Mouse (Mus musculus): ENCODE measurements around the gene Gm48551. TPM values are rescaled to one million over a fixed set of nuclear protein-coding genes. Genes with fewer than 3 reads are reported as not detected.

Gm48551 gene
- polyA plus RNA-seq, 1 experiment from 2014 or later, result 2.6 TPM

GRCm38 (mm10) chr10:81389801-81390677, 5.8 kb downstream of the Gm48551 start:
- Histone ChIP-seq H3K9ac (ENCODE audit: low read length) (peak overlapping the region; percentile 1; the same call in 1 of the 2 replicates), H3K27me3 (ENCODE audit: control insufficient read depth, insufficient read depth, low read length) (no peaks in the 10 kb centered on the region), H3K4me2 (ENCODE audit: low read depth, low read length) (no peak overlapping the region), H3K36me3 (ENCODE audit: control insufficient read depth, insufficient read depth) (peaks cover 25% of the 10 kb centered on the region), H3K9me3 (replicated peaks; ENCODE audit: control insufficient read depth, low read length) (no peaks in the 10 kb centered on the region), H3K4me1 (ENCODE audit: control insufficient read depth, insufficient read depth, low read length) (peaks cover 20% of the 10 kb centered on the region), H3K4me3 (ENCODE audit: low read length) (no peak overlapping the region), H3K27ac (ENCODE audit: low read length) (no peak overlapping the region)
- peak; percentile 68 for ATAC-seq (replicated peaks; ENCODE audit: extremely low read depth, insufficient read depth, low FRiP score)
- WGBS, result 55% methylated on average over 23 of the region's 23 CpGs

GRCm38 (mm10) chr10:81390678-81390965, 6.4 kb downstream of the Gm48551 start:
- ATAC-seq (replicated peaks; ENCODE audit: extremely low read depth, insufficient read depth, low FRiP score), result no peak
- Histone ChIP-seq H3K9ac (ENCODE audit: low read length) (no peak overlapping the region), H3K4me2 (ENCODE audit: low read depth, low read length) (no peak overlapping the region), H3K36me3 (ENCODE audit: control insufficient read depth, insufficient read depth) (peaks cover 25% of the 10 kb centered on the region), H3K4me1 (ENCODE audit: control insufficient read depth, insufficient read depth, low read length) (peaks cover 14% of the 10 kb centered on the region), H3K27me3 (ENCODE audit: control insufficient read depth, insufficient read depth, low read length) (no peaks in the 10 kb centered on the region), H3K4me3 (ENCODE audit: low read length) (no peak overlapping the region), H3K27ac (ENCODE audit: low read length) (no peak overlapping the region), H3K9me3 (replicated peaks; ENCODE audit: control insufficient read depth, low read length) (no peaks in the 10 kb centered on the region)
- WGBS, result 90% methylated on average over 13 of the region's 13 CpGs

DNA sequence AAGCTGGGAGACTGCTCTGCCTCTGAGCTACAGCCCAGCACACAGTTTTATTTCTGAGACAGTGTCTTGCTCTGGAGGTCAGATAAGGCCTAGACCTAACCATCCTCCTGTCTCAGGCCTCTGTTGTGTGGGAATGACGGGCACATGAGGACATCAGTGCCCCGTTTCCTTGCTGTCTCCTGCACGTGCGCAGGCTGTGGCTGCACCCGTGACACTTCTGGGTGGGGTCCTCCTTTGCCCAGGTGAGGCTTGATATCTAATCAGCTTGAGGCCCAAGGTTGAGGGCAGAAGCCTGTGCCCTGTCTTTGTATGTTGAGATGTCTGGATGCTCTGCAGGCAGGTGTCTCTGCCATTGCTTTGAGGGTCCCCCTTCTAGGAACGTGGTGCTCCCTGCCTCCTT, 8.0 kb downstream of the Gm48551 start:
- WGBS, result 81% methylated on average over 6 of the region's 6 CpGs

DNA sequence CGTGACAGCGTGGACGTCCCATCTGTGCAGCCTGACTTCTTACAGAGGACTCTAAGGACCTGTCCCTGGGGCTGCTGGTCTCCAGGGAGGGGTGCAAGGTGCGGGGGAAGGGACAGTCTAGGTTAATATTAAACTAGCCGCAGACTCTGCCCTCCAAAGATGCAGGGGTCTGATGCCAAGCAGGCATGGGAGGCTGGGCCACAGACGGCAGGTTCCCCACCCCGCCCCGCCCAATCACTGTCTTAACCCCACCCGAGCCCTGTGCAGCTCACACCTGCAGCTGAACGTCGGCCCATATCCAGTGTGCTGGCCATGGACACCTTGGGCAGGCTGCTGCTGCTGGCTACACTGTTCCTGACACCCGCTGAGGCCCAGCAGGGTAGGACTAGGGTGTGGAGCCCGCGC, 8.5 kb downstream of the Gm48551 start, which contains the start of gene Smim24:
Smim24 (plus strand) TSS at position 271 of the 405 bp plus-strand sequence.
- Histone ChIP-seq H3K9ac (ENCODE audit: low read length) (peak within 1 kb of the TSS; percentile 69), H3K4me1 (ENCODE audit: control insufficient read depth, insufficient read depth, low read length) (peaks cover 13% of the 10 kb centered on the region), H3K36me3 (ENCODE audit: control insufficient read depth, insufficient read depth) (peaks cover 5% of the 10 kb centered on the region), H3K27me3 (ENCODE audit: control insufficient read depth, insufficient read depth, low read length) (no peaks in the 10 kb centered on the region), H3K4me3 (ENCODE audit: low read length) (peak within 1 kb of the TSS; percentile 46), H3K9me3 (replicated peaks; ENCODE audit: control insufficient read depth, low read length) (no peaks in the 10 kb centered on the region), H3K27ac (ENCODE audit: low read length) (peak within 1 kb of the TSS; percentile 49), H3K4me2 (ENCODE audit: low read depth, low read length) (peak within 1 kb of the TSS; percentile 74)
- 56% methylated on average over 14 of the region's 14 CpGs for WGBS
- ATAC-seq (replicated peaks; ENCODE audit: extremely low read depth, insufficient read depth, low FRiP score), result no peak

More for the DNA sequence above, 8.0 kb downstream of the Gm48551 start:
- no peak for ATAC-seq (replicated peaks; ENCODE audit: extremely low read depth, insufficient read depth, low FRiP score)
- Histone ChIP-seq H3K4me2 (ENCODE audit: low read depth, low read length) (no peak overlapping the region), H3K9ac (ENCODE audit: low read length) (no peak overlapping the region), H3K36me3 (ENCODE audit: control insufficient read depth, insufficient read depth) (peaks cover 10% of the 10 kb centered on the region), H3K4me3 (ENCODE audit: low read length) (no peak overlapping the region), H3K4me1 (ENCODE audit: control insufficient read depth, insufficient read depth, low read length) (peaks cover 13% of the 10 kb centered on the region), H3K9me3 (replicated peaks; ENCODE audit: control insufficient read depth, low read length) (no peaks in the 10 kb centered on the region), H3K27ac (ENCODE audit: low read length) (no peak overlapping the region), H3K27me3 (ENCODE audit: control insufficient read depth, insufficient read depth, low read length) (no peaks in the 10 kb centered on the region)

DNA sequence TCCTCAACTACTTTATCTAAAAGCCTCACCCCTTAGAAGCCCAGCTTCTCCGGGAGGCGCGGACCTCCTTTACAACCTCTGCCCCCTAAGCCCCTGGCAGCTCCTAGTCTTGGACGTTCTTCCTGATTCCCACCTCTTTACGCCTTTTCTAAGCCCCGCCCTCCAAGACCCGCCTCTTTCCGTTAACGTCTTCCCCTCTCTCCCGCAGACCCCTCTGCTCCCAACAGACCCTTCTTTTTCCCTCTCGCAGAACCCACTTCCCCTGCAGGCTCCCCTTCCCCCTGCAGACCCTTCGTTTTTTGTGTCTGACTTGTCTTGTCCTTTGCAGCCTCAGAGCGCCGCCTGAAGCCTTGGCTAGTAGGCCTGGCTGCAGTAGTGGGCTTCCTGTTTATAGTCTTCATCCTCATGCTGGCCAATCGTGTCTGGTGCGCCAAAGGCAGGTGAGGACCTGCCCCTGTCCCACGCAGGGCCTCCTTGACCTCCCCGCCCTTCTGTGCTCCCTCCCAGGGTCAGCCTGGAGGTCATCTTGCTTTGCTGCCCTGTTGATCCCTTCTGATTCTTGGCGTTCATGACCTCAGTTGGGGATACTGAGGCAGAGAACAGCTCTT, 9.3 kb downstream of the Gm48551 start:
- no peaks in the 10 kb centered on the region for H3K9me3 ChIP-seq (replicated peaks; ENCODE audit: control insufficient read depth, low read length)
- H3K27me3 ChIP-seq (ENCODE audit: control insufficient read depth, insufficient read depth, low read length), result no peaks in the 10 kb centered on the region
- peak overlapping the region; percentile 46 for H3K4me3 ChIP-seq (ENCODE audit: low read length)
- ATAC-seq (replicated peaks; ENCODE audit: extremely low read depth, insufficient read depth, low FRiP score), result no peak
- H3K27ac ChIP-seq (ENCODE audit: low read length), result peak overlapping the region; percentile 49
- H3K4me1 ChIP-seq (ENCODE audit: control insufficient read depth, insufficient read depth, low read length), result peaks cover 13% of the 10 kb centered on the region
- WGBS, result 7% methylated on average over 19 of the region's 19 CpGs
- H3K4me2 ChIP-seq (ENCODE audit: low read depth, low read length), result peak overlapping the region; percentile 74
- peak overlapping the region; percentile 69 for H3K9ac ChIP-seq (ENCODE audit: low read length)
- 0 out of 2 replicates have a peak, but pooled peaks cover 3% of the 10 kb centered on the region for H3K36me3 ChIP-seq (ENCODE audit: control insufficient read depth, insufficient read depth)

GRCm38 (mm10) chr10:81395127-81395526, 10.9 kb downstream of the Gm48551 start:
- no peak for ATAC-seq (replicated peaks; ENCODE audit: extremely low read depth, insufficient read depth, low FRiP score)
- Histone ChIP-seq H3K9ac (ENCODE audit: low read length) (no peak overlapping the region), H3K9me3 (replicated peaks; ENCODE audit: control insufficient read depth, low read length) (no peaks in the 10 kb centered on the region), H3K4me1 (ENCODE audit: control insufficient read depth, insufficient read depth, low read length) (peaks cover 8% of the 10 kb centered on the region), H3K27ac (ENCODE audit: low read length) (no peak overlapping the region), H3K27me3 (ENCODE audit: control insufficient read depth, insufficient read depth, low read length) (no peaks in the 10 kb centered on the region), H3K4me2 (ENCODE audit: low read depth, low read length) (no peak overlapping the region), H3K4me3 (ENCODE audit: low read length) (no peak overlapping the region), H3K36me3 (ENCODE audit: control insufficient read depth, insufficient read depth) (peaks cover 14% of the 10 kb centered on the region)
- WGBS, result 12% methylated on average over 5 of the region's 5 CpGs

DNA sequence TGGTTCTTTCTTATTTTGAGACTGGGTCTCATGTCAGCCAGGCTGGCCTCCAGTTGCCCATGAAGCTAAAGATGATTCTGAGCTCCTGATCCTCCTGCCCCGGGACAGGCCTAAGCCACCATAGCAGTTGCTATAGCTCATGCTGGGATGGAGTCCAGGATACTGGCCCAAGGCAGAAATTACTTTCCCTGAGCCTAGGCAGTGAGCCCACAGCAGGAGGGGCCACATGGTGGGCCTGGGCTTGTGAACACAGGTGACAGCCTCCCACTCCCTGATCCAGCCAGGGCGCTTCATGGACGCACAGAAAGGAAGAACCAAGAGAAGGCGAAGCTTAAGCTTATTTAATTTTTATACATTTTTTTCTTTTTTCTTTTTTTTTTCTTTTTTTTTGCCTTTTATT, 11.6 kb downstream of the Gm48551 start:
- Histone ChIP-seq H3K4me1 (ENCODE audit: control insufficient read depth, insufficient read depth, low read length) (peaks cover 8% of the 10 kb centered on the region), H3K27me3 (ENCODE audit: control insufficient read depth, insufficient read depth, low read length) (no peaks in the 10 kb centered on the region), H3K36me3 (ENCODE audit: control insufficient read depth, insufficient read depth) (peaks cover 21% of the 10 kb centered on the region), H3K9me3 (replicated peaks; ENCODE audit: control insufficient read depth, low read length) (no peaks in the 10 kb centered on the region), H3K27ac (ENCODE audit: low read length) (no peak overlapping the region), H3K9ac (ENCODE audit: low read length) (no peak overlapping the region), H3K4me3 (ENCODE audit: low read length) (no peak overlapping the region), H3K4me2 (ENCODE audit: low read depth, low read length) (no peak overlapping the region)
- no peak for ATAC-seq (replicated peaks; ENCODE audit: extremely low read depth, insufficient read depth, low FRiP score)
- 91% methylated on average over 4 of the region's 4 CpGs for WGBS

- Histone ChIP-seq H3K4me1 (ENCODE audit: control insufficient read depth, insufficient read depth, low read length) (peaks cover 17% of the 10 kb centered on the region), H3K4me2 (ENCODE audit: low read depth, low read length) (no peak overlapping the region), H3K27ac (ENCODE audit: low read length) (no peak overlapping the region), H3K9ac (ENCODE audit: low read length) (no peak overlapping the region), H3K36me3 (ENCODE audit: control insufficient read depth, insufficient read depth) (peaks cover 22% of the 10 kb centered on the region), H3K9me3 (replicated peaks; ENCODE audit: control insufficient read depth, low read length) (no peaks in the 10 kb centered on the region), H3K27me3 (ENCODE audit: control insufficient read depth, insufficient read depth, low read length) (no peaks in the 10 kb centered on the region), H3K4me3 (ENCODE audit: low read length) (no peak overlapping the region)
- no peak for ATAC-seq (replicated peaks; ENCODE audit: extremely low read depth, insufficient read depth, low FRiP score)
- 82% methylated on average over 5 of the region's 5 CpGs for WGBS
Measured at GRCm38 (mm10) chr10:81396749-81397148, 12.5 kb downstream of the Gm48551 start.

DNA sequence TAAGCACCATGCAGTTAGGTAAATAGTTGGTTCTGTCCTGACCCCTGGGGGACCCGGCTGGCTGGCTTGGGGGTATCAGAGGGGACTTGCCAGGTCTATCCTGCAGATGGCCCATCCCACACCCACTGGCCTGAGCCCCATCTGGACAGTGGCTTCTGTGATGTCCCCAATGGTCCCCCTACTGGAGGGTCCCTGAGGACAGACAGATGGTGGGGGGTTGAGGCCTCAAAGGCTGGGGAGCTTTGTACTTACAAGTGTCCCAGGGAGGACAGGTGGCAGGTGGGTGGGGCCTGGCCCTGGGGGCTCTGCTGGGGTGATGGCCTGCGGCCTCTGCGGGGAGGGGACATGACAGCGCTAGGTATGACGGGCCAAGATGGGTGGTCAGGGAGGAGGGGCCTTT, 15.0 kb downstream of the Gm48551 start:
- Histone ChIP-seq H3K4me1 (ENCODE audit: control insufficient read depth, insufficient read depth, low read length) (peaks cover 25% of the 10 kb centered on the region), H3K27me3 (ENCODE audit: control insufficient read depth, insufficient read depth, low read length) (no peaks in the 10 kb centered on the region), H3K36me3 (ENCODE audit: control insufficient read depth, insufficient read depth) (peaks cover 28% of the 10 kb centered on the region), H3K27ac (ENCODE audit: low read length) (no peak overlapping the region), H3K4me3 (ENCODE audit: low read length) (no peak overlapping the region), H3K9ac (ENCODE audit: low read length) (no peak overlapping the region), H3K9me3 (replicated peaks; ENCODE audit: control insufficient read depth, low read length) (no peaks in the 10 kb centered on the region), H3K4me2 (ENCODE audit: low read depth, low read length) (no peak overlapping the region)
- ATAC-seq (replicated peaks; ENCODE audit: extremely low read depth, insufficient read depth, low FRiP score), result no peak
- WGBS, result 82% methylated on average over 5 of the region's 5 CpGs
